Mouse (Mus musculus): ENCODE data around the gene Gsto2. TPM values are rescaled to one million over a fixed set of nuclear protein-coding genes. Genes with fewer than 3 reads are reported as not detected.
A peak's percentile ranks its signal among the peaks of the same experiment; 100 is the strongest.
"Not testable (repeated sequence)": the region's sequence is repeated elsewhere in the genome, so short reads cannot be mapped to it uniquely, and the experiment has no call there.

Gsto2 gene
- under 1 TPM; 0.25 to 0.66 TPM for total RNA-seq (2021)
- long read RNA-seq, experiment 1, partial matches to known transcripts, result 0 of 1 reads
- long read RNA-seq, experiment 1, other reads (novel, unspliced or antisense), result 0 of 1 reads
- long read RNA-seq, experiment 2, result 0 reads

GRCm38 (mm10) chr19:47865353-47865947 lies at the start of gene Gsto2:
Gene Gsto2, plus strand, starts transcription at chr19:47865534.
- DNase-seq (ENCODE audit: low spot score), result peak; percentile 94

GRCm38 (mm10) chr19:47817692-47818091 lies 47.6 kb upstream of the Gsto2 start:
- no peak for DNase-seq (ENCODE audit: low spot score)

- DNase-seq (ENCODE audit: low spot score), result peak; percentile 70
These were observed 44.4 kb upstream of the Gsto2 start for GRCm38 (mm10) chr19:47820832-47821493.

- DNase-seq (ENCODE audit: low spot score), result no peak
These were observed 43.9 kb upstream of the Gsto2 start for GRCm38 (mm10) chr19:47821494-47821872.

DNA sequence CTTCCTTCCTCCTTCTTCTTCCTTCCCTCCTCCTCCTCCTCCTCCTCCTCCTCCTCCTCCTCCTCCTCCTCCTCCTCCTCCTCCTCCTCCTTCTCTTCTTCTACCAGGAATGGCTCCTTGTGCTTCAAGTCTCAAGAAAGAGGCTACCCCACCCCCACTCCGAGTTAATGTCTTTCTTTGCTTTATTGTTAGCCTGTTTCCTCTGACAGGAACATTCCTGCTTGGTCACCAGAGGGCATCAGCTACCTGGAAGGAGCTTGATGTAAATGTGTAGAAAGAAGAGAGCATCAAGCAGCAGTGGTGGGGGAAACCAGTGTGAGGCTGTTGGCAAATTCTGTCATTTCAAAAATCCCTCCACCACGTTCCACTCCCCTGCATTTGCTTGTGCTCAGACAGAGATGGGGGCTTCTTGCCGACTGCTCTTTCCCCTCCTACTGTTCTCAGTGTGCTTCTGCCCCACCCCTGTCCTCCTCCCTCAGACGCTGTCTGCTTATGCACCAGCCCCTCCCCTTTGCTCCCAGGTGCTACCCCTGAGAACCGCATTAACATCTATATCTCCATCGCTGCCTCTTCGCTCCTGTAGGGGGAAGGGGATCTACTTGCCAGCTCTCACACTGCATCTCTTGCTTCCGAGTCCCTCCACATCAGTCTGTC lies 43.1 kb upstream of the Gsto2 start:
- DNase-seq (ENCODE audit: low spot score), result no peak

GRCm38 (mm10) chr19:47824026-47824425 lies 41.3 kb upstream of the Gsto2 start:
- DNase-seq (ENCODE audit: low spot score), result no peak

DNA sequence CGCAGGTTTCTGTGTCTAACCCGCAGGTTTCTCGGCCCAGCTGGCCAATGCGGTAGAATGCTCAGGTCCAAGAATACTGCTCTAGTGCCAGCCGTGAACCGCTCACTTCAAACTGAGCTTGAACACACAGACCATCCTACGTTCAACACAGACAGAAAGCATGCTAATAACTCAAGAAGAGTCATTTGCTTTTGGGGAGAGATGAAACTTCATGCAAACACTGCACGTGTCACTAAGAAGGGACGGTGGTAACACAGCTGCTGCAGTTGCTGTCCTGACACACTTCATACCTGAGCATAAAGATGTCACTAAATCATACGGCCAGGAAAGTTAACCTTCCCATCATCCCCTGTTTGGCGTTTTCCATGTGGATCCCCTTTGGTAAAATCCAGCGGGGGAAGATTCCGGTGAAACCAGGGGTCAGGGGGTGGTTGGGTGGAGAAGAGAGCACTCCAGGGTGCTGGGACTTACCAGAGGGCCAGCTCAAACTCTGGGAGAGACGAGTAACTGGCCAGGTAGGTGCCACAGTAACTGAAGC lies 35.4 kb upstream of the Gsto2 start:
- no peak for DNase-seq (ENCODE audit: low spot score)

- DNase-seq (ENCODE audit: low spot score), result no peak
These were observed 34.2 kb upstream of the Gsto2 start for GRCm38 (mm10) chr19:47831111-47831510.

DNA sequence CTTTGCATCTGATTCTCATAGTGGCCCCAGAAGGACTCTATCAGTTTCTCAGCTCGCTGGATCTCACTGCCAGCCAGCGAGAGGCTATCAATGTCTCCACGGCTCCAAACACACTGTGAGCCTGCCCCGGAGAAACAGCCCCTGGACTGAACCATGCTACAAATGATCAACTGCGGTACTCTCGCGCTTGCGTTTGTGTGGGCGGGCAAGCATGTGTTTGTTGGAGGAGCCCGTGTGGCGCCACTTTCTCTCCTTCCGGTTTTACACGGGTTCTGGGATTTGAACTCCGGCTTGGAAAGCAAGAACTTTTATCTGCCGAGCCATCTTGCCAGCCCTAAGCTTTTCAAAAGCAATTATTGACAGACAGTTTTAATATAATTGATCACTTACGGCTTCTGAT lies 33.0 kb upstream of the Gsto2 start:
- DNase-seq (ENCODE audit: low spot score), result no peak

DNA sequence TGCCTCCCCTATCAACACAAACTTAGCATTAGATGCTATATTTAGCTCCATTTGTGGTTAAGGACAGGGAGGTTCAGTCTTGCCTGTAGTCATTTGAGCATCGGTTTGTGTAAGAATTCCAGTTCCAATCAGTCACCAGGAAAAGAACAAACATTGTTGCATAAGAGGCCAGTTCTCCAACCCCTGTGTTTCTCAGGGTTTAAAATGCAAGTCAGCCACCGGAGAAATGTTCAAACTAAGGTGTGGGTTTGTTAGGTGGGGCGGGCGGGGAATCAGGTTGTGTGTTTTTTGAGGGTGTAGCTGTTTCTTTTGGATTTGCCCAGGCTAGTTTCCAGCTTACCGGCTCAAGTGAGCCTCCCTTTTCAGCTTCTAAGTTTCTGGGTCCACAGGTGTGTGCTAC lies 30.7 kb upstream of the Gsto2 start:
- no peak for DNase-seq (ENCODE audit: low spot score)

GRCm38 (mm10) chr19:47835776-47836175 lies 29.6 kb upstream of the Gsto2 start:
- no peak for DNase-seq (ENCODE audit: low spot score)

DNA sequence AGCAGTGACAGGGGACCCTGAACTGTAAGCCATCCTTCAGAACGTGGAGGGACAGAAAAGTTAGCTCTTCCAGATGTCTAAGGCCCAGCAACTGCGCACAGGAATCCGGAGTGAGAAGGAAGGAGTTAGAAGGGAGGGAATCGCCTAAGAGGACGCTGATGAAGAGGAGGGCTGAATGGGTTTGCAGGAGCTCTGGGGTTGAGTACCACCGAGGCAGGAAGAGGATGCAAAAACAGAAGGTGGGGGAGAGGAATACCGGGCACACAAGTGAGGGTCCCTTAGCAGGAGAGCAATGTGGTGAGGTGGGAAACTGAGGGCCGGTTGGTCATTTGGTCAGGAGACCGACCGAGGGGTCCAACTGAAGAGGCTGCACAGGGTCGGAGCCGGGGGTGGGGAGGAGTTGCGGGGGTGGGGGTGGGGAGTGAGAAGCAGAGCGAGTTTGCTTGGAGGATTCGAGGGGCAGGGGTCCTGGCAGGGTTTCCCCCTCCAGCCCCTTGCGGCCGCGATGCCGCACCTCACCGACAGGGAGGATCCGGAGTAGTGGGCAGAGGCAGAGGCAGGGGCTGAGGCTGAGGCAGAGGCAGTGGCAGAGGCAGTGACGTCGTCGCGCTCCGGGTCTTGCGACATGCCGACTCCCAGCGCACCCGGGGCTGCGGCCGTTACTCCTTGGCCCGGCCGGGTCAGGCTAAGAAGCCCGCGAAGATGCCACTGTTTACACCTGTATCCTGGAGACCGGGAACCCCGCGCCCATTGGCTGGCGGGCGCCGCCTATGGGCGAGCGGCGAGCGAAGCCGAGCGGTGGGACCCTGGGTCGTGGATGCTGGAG lies 28.4 kb upstream of the Gsto2 start:
- DNase-seq (ENCODE audit: low spot score), result peak; percentile 36

DNA sequence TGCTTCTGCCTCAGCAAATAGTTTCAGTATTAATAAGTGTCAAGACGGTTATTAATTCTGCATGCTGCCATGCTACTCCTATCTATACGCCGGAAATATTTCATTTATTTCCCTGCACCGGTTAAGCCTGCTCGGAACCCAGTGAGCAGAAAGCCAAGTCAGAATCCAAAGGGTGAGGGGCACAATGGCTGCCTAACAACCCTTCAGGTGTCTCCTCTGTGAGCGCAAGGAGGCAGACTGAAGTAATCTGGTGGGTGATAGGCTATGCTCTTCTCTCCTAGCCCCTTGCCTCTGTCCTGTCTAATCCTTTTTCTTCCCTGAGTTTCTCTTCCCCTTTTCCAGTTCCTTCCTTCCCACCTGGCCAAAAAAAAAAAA lies 27.8 kb upstream of the Gsto2 start:
- DNase-seq (ENCODE audit: low spot score), result no peak

- DNase-seq (ENCODE audit: low spot score), result not testable (repeated sequence)
These were observed 24.1 kb upstream of the Gsto2 start for GRCm38 (mm10) chr19:47841234-47841633.

- DNase-seq (ENCODE audit: low spot score), result no peak
These were observed 15.6 kb upstream of the Gsto2 start for GRCm38 (mm10) chr19:47849735-47850134.

DNA sequence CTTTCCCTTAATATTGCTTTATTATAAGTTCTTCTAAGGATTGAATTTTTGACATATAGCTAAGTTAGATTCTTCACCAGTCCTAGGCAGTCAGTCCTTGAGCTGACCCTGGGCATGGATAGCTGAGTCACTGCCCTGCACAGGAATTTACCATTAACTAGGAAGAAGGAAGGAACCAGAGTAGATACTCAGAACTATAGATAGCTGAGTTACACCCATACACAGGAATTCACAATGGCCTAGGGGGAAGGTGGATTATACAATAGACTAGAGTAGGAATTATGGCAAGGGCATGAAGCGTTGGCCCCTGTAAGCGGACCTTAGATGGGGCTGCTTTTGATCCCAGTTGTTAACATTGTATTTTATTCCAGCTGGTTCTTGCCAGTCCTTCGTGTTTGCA lies 13.2 kb upstream of the Gsto2 start:
- DNase-seq (ENCODE audit: low spot score), result not testable (repeated sequence)

DNA sequence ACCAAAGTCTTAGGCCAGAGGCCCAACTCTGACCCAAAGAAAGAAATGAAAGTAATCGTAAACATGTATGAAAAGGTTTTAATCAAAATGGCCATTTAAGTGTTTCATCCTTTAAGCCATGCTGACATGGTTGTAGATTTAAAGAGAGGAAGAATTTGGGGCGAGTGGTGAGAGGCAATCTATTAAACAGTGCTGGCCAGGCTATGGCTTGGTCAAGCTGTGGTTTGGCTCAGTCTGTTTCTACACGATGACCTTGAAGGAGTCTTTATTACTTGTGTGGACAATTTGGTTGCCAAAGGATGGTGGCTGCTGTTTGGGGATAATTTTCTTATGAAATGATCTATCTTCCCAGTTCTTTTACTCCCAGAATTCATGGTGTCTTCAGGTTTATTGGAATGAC lies 12.3 kb upstream of the Gsto2 start:
- no peak for DNase-seq (ENCODE audit: low spot score)

DNA sequence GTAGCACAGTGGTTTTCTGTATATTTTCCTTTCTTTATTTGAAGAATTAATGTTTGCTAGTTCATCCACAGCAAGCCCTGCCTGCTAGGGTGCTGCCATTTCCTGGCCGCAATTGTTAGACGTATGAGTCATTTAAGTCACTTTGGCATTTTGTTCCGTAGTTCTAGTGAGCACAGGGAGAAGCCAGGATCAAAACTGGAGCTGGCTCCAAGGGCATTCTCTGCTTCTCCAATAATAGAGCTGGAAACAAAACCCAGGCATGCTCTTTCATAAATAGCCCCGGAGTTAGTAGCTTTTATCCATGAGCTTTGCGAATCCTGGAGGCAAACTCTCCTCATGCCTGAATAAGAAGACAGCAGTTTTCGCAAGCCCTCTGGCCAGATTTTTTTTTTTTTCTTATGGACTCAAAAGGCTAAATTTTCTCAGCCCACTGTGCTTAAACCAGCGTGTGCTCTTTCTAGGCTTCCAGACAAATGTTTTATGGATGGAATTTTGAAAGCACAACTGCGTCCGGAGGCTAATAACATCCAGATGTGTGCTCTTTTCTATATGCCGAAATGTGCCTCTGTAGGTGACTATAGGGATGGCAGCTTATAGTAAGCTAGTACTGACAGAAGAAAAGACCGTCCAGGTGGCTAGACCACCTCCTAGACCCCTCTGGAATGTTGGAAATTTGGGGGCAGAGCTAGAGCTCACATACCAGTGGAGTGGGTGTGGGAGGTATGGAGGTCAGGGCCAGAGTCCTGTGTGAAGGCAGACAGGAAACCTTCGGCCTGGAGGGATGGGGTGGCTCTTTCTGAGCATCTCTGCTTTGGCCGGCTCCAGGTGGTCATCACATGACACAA lies 11.2 kb upstream of the Gsto2 start:
- peak; percentile 16 for DNase-seq (ENCODE audit: low spot score)

DNA sequence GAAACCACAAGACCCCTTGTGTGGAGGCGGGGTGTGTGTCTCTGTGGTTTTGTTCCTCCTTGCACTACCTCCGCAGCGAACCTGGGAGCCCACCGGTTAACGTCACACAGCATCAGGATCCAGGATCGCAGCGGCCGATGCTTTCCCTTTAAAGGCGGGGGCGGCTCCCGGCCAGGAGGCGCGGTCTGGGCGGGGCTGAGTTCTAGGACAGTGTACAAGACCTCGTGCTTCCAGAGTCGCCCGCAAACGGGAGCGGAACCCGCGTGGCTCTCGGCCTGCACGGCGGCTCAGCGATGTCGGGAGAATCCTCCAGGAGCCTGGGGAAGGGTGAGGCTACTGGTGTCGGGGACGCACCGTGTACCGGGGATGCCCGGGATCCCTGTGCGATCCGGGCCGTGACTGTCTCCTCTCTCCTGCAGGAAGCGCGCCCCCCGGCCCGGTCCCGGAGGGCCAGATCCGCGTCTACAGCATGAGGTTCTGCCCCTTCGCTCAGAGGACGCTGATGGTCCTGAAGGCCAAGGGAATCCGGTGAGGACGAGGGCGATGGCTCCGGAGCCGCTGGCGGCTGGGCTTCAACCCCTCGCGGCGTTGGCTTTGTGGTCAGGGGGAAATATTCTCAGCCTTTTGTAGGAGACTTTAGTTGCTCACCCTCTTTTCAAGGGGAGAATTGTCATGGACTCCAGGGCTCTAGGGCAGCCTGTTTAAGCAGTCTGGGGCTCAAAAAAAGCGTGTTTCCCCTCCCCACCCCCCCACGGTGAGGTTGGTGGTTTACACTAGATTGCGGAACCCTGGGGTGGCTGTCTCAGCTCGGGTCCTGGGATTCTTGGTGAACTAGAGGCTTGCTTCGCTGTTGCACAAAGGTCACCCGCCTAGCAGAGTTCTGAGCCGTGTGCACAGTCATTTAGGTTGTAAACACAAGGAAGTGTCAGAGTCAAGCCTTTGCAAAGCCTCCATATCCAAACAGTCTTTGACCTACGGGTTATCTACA lies 10.2 kb upstream of the Gsto2 start, which contains the start of gene Gsto1:
Gene Gsto1, plus strand, starts transcription at position 175 of the 988 bp plus-strand sequence.
- peak; percentile 89 for DNase-seq (ENCODE audit: low spot score)
